Mouse (Mus musculus) liver, adult 2 months (tissue): ENCODE data around the gene Cpeb3. TPM values are rescaled to one million over a fixed set of nuclear protein-coding genes. Genes with fewer than 3 reads are reported as not detected.

Source experiments
- DNase-seq: peaks from one replicate; pipeline ENCODE4 v3.0.0-alpha.2; 2011; ENCODE audit warnings: low read depth, low spot score; ENCODE audit errors: extremely low read depth
- H3K27ac ChIP-seq: fragments of 200-500 bp; replicated peaks from 2 replicates; pipeline ENCODE4 v1.5.1; 2012; ENCODE audit warnings: low read depth, mild to moderate bottlenecking, control low read depth, inconsistent platforms, low read length; ENCODE audit not compliant: insufficient read depth
- H3K27me3 ChIP-seq: fragments of 200-500 bp; 2 replicates; pipeline ENCODE4 v1.6.1; 2012; ENCODE audit warnings: mild to moderate bottlenecking, moderate library complexity, low read length, inconsistent platforms; ENCODE audit not compliant: control insufficient read depth, insufficient read depth
- H3K36me3 ChIP-seq: fragments of 200-500 bp; 2 replicates; pipeline ENCODE4 v1.6.1; 2012; ENCODE audit warnings: low read length, inconsistent platforms; ENCODE audit not compliant: control insufficient read depth, insufficient read depth
- H3K4me1 ChIP-seq: fragments of 200-500 bp; 2 replicates; pipeline ENCODE4 v1.6.1; 2011; ENCODE audit warnings: low read length; ENCODE audit not compliant: control insufficient read depth, insufficient read depth
- H3K4me3 ChIP-seq: fragments of 200-500 bp; 2 replicates; pipeline ENCODE4 v1.5.1; 2011; ENCODE audit warnings: low read depth, mild to moderate bottlenecking, control low read depth, low read length, moderate library complexity; ENCODE audit not compliant: insufficient read depth
- H3K79me2 ChIP-seq: fragments of 200-500 bp; 2 replicates; pipeline ENCODE4 v1.6.1; 2012; ENCODE audit warnings: inconsistent platforms, mild to moderate bottlenecking, low read length, moderate library complexity; ENCODE audit not compliant: control insufficient read depth, insufficient read depth
- H3K9ac ChIP-seq: fragments of 200-500 bp; 2 replicates; pipeline ENCODE4 v1.6.1; 2012; ENCODE audit warnings: low read depth, mild to moderate bottlenecking, control low read depth, inconsistent platforms, low read length
- CTCF ChIP-seq: fragments of 200-500 bp; IDR thresholded peaks from 2 replicates; pipeline ENCODE4 v1.5.1; 2011; ENCODE audit warnings: low read depth, low read length, control low read depth
- POLR2A ChIP-seq: fragments of 200-500 bp; IDR thresholded peaks from 2 replicates; pipeline ENCODE4 v1.6.1; 2011; ENCODE audit warnings: low read length, control low read depth; ENCODE audit not compliant: insufficient read depth; ENCODE audit errors: extremely low read depth
- WGBS: fragments of 180-500 bp; shearing (Covaris S2); methylation state at CpG from one replicate; pipeline ENCODE4 v1.1.7; 2018; 5-methylcytosine and 5-hydroxymethylcytosine counted together
- polyA plus RNA-seq: library from polyadenylated mRNA; depleted of rRNA; stranded (reverse); fragments of >200 nt; gene quantifications from 2 replicates; pipeline ENCODE4 v1.2.3, GENCODE M21; 2012
- total RNA-seq: library from RNA; depleted of rRNA; stranded (reverse); fragments of >200 nt; gene quantifications from 2 replicates; pipeline ENCODE4 v1.2.3, GENCODE M21; 2014

The Cpeb3 gene
- total and polyA plus RNA-seq, 2 experiments, result 4.3 to 6.4 TPM

DNA sequence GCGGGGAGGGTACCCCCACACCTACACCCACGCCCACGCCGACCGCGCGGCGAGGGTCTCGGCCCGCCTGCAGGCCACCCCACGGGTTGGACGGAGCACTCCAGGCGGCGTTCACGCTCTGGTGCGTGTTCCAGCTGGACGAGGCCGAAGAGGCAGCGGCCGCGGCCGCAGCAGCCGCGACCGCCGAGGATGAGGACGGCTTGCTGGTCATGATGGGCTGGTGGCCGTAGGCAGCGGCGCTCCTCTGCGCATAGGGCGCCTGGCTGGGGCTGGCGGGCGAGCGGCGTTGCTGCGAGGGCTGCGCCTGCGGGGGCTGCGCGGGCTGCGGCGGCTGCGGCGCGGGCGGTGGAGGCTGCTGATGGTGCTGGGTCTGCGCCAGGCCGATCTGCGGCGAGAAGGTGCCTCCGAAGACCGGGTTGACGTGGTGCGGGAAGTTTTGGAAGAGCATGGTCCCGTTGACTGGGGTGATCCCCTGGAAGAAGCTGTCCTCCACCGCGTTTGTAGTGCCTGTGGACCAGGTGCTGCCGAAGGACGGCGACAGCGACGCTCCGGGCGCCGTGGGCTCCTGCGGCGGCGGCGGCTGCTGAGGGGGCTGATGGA lies 34.2 kb downstream of the Cpeb3 start:
- TF ChIP-seq POLR2A (no peak), CTCF (no peak)
- peak overlapping the region; percentile 81 for H3K9ac ChIP-seq
- H3K4me3 ChIP-seq, result peak overlapping the region; percentile 76
- WGBS, result 1% methylated on average over 70 of the region's 70 CpGs
- peaks cover 6% of the 10 kb centered on the region; the same call in 1 of the 2 replicates for H3K36me3 ChIP-seq
- H3K4me1 ChIP-seq, result peaks cover 22% of the 10 kb centered on the region
- no peaks in the 10 kb centered on the region for H3K27me3 ChIP-seq
- H3K27ac ChIP-seq, result peak overlapping the region; percentile 99
- no peak for DNase-seq
- H3K79me2 ChIP-seq, result peaks cover 8% of the 10 kb centered on the region

DNA sequence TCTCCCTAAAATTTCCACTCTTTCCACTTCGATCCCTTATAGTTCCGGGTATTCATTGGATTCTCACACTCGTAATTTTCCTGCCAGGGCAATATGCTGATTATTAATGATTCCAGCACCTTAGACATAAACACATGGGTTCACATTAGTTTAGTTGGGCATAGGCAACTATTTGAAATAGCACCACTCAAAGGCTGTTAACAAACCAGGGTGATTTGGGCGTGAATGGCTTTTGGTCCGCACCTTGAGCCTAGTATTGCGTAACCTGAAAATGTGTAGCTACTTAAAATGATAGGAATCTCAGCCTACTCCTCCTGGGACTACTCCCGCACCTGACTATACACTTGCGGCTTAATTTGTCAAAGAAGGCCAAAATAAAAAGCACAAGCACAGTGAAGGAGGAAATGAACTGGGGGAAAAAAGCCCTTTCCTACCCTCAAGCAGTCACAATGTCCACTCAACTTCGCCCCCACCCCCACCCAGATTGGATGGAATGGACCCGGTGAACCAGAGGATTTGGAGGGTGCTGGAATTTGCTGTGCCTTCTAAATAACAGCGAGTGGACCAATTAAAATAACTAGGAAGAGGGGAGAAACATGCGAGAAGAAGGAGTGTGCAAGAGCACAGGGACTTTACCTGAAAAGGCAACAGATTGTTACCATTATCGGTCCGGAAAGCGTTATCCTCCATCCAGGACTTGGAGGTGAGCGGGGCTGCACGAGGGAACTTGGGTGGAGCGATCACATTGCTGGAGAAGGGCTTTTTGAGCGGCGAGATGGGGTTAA lies 34.9 kb downstream of the Cpeb3 start:
- WGBS, result 19% methylated on average over 20 of the region's 20 CpGs
- Histone ChIP-seq H3K9ac (peak overlapping the region; percentile 81), H3K4me3 (peak overlapping the region; percentile 76), H3K36me3 (peaks cover 7% of the 10 kb centered on the region; the same call in 1 of the 2 replicates), H3K79me2 (peaks cover 8% of the 10 kb centered on the region), H3K27ac (peak overlapping the region; percentile 99), H3K4me1 (peaks cover 22% of the 10 kb centered on the region), H3K27me3 (no peaks in the 10 kb centered on the region)
- DNase-seq, result peak; percentile 82
- TF ChIP-seq CTCF (no peak), POLR2A (no peak)

DNA sequence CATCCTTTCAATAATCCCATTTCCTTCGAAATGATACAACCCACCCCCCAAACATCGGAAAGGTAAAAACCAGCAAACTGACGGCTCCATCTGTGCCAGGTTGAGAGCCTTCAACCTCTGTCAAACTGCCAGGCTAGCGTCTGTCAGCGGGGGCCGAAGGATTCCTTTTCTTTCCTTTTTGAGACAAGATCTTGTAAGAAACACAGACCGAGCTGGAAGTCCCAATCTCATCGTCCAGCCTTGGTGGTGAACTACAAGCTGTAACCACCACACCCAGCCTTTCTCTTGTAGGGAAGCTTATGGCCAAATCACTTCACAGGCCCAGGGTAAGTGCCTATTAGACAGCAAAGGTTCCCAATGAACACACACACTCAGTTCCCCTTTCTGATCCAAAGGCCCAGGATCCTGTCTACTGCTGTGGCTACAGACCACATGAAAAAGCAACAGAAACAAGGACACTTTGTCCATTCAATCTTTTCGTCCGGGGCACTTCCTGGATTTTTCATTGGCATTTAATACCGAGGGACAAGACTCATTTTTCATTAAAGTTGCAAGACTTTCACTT lies 35.8 kb downstream of the Cpeb3 start:
- H3K27me3 ChIP-seq, result no peaks in the 10 kb centered on the region
- 78% methylated on average over 11 of the region's 11 CpGs for WGBS

DNA sequence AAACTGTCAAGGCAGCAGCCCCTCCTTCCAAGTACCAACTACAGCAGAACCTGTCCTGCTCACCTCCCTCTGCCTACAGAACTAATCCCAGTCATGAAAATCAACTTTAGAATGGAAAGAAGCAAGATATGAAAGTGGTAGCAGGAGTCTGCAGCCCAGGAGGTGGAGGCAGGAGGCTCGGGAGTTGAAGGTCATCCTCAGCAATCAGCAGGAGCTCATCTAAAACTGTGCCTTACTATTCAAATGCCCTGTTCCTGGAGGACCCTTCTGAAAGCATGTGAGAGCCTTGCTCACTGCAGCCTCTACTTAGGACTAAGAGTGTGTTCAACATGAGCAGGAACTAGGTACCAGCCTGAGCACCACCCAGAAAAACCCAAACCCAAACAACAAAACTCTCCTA lies 36.3 kb downstream of the Cpeb3 start:
- TF ChIP-seq CTCF, result no peak
- TF ChIP-seq POLR2A, result no peak
- Histone ChIP-seq H3K4me3 (no peak overlapping the region), H3K27ac (no peak overlapping the region), H3K9ac (no peak overlapping the region), H3K36me3 (peaks cover 9% of the 10 kb centered on the region), H3K79me2 (peaks cover 15% of the 10 kb centered on the region), H3K4me1 (peaks cover 20% of the 10 kb centered on the region), H3K27me3 (no peaks in the 10 kb centered on the region)
- WGBS, result 67% methylated on average over 1 of the region's 1 CpGs
- no peak for DNase-seq

More for the DNA sequence above, 35.8 kb downstream of the Cpeb3 start:
- H3K27ac ChIP-seq, result 0 out of 2 replicates have a peak overlapping the region, but pooled peaks have one; percentile 12
- no peak for TF ChIP-seq POLR2A
- no peak for TF ChIP-seq CTCF
- H3K79me2 ChIP-seq, result peaks cover 11% of the 10 kb centered on the region
- peaks cover 7% of the 10 kb centered on the region; the same call in 1 of the 2 replicates for H3K36me3 ChIP-seq
- no peak for DNase-seq
- peak overlapping the region; percentile 15; the same call in 1 of the 2 replicates for H3K9ac ChIP-seq
- peaks cover 20% of the 10 kb centered on the region for H3K4me1 ChIP-seq
- H3K4me3 ChIP-seq, result no peak overlapping the region; the same call in 1 of the 2 replicates

DNA sequence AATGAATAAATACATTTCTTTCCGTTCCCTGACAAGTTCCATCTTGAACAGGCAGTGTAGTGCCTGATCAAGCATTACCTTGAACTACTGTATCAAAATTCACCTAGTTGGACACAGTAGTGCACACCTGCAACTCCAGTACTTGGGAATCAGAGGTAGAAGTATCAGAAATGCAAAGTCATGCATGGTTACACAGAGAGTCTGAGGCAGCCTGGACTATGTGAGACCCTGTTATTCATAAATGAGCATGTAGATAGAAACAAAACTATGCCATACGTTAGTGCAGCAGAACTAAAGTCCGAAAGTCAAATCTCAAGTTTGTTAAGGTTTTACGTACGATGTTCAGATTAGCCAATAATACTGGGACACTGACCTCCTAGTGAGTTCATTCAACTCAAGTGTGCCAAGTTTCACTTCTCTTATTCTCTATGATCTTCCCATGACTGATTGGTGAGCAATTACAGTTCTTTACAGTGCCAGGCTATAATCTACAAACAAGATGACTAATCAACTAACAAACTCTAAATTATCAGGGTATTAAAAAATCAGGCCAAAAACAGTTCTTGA lies 51.5 kb downstream of the Cpeb3 start:
- Histone ChIP-seq H3K9ac (no peak overlapping the region), H3K4me1 (peaks cover 15% of the 10 kb centered on the region; the same call in 1 of the 2 replicates), H3K27me3 (no peaks in the 10 kb centered on the region), H3K36me3 (no peaks in the 10 kb centered on the region; the same call in 1 of the 2 replicates), H3K27ac (0 out of 2 replicates have a peak overlapping the region, but pooled peaks have one; percentile 20), H3K79me2 (peaks cover 10% of the 10 kb centered on the region; the same call in 1 of the 2 replicates), H3K4me3 (peak overlapping the region; percentile 20; the same call in 1 of the 2 replicates)
- WGBS, result 20% methylated on average over 5 of the region's 5 CpGs
- TF ChIP-seq CTCF, result no peak
- no peak for TF ChIP-seq POLR2A
- DNase-seq, result peak; percentile 93
